Mouse (Mus musculus): ENCODE data around the gene Tas1r3.

Tas1r3 gene

DNA sequence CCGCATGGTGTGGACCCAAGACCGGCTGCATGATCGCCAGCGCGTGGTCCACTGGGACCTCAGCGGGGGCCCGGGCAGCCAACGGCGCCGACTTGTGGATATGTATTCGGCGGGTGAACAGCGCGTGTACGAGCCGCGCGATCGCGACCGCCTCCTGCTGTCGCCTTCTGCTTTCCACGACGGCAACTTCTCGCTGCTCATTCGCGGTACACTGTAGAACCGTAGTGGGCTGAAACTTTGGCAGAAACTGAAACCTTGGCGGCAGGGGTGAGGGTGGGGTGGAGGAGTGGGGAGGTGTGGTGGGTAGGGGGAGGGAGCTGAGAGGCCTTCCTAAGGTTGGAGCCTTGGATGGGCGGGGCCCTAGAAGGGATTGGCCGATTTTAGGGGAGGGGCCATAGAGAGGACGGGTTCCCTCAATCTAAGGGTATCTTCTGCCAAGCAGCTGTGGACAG, 22.1 kb downstream of the Tas1r3 start:
- peak; percentile 91 for DNase-seq (ENCODE audit: low read depth)

DNA sequence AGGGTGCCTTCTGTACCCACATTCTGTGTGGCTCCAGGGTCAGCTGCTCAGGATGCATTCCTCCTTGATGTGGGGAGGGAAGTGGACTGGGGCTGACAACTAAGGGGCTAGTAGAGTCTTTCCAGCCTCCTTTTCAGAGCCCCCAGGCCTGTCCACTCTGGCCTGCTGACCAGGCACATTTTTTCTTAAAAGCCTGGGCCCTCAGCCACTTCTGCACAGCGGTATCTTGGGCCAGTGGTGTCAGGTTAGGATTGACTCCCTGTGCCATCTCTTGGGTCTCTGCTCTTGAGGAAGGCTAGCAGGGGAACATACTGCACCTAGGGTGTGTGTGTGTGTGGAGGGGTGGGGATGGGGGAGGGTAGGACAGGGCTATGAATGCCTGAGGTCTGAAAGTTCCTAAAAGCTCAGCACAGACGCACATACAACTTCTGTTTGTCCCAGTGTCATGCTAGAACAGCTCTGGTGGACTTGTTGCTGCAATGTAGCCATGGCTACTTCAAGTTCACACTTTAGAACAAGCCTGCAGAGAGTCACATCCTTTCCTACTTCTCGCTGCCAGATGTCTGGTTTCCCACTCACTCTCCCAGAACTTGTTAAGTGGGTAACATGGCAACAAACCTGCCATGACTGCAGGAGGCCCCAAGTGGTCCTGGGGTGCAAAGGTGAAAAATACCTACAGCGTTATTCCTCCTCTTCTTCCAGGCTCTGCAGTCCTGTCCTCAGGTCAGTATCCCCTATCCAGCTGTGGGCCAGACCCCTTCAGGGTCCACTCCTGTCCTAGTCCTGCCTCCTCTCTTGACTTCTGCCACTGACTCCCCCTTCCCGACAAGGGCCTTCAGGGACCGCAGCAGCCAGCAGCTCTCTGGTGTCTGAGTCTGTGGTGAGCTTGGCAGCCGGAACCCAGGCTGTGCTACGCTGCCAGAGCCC, 22.8 kb downstream of the Tas1r3 start:
- peak; percentile 40 for DNase-seq (ENCODE audit: low read depth)

DNA sequence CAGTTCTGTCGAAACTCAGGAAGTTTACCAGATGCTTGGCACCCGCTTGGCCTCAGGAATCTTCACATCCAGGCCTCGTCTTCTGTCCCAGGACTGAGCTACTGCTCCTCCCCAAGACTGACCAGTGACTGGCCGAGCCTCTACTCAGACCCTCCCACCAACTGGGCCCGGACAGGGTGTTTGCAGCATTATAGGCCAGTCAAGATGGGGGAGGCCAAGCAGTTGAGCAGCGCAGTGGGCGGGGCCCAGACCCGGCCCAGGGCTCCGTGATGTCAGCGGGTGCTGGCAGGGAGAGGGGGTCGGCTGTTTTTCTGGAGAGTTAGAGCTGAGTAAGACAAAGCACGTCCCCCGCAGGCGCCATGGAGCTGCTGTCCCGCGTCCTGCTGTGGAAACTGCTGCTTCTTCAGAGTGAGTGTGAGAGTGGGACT, 23.7 kb downstream of the Tas1r3 start, which contains the start of gene Mxra8:
TSS of gene Mxra8 (plus strand) at position 198 of the 428 bp plus-strand sequence.
- no peak for DNase-seq (ENCODE audit: low read depth)

DNA sequence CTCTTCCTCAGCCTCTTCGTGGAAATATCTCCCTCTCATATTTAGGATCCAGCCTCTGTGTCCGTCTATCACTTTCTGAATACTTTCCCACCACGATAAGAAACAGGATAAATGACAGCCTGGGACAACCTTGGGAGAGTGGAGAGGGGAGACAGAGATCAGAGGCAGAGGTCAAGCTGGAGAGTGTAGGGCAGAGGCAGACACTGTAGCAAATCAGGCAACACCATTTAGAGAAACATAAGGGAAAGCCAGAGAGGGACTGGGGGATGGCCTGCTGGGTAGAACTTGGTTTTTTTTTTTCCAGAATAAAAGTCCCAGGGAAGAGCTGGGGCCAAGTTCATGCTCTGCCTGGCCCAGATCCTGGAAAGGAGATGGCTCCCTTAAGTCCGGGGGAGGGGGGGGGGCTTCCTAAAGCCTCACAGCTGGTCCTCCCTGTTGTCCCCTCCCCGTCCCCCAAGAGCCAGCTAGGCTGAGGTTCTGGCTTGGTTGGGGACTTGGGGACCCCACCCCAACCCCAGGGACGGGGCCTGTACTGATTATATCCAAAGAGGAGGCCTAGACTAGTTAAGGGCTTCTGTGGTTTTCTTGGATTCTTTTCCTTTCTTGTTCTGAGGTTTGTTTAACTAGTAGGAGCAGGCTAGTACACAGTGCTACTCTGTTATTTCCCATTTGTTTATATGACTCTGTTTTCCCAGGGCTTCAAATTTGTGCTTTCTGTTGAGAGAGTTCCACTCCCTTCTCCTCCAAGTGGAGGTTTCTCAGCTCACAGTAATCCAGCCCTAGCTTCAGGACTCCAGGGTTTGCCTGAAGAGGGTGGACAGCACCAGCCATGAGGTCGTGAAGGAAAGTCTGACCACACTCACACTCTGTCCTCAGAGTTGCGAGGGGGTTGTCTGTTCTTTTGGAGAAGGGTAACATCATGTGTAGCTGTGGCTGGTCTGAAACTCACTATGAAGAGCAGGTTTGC, 24.7 kb downstream of the Tas1r3 start:
- DNase-seq (ENCODE audit: low read depth): no peak

DNA sequence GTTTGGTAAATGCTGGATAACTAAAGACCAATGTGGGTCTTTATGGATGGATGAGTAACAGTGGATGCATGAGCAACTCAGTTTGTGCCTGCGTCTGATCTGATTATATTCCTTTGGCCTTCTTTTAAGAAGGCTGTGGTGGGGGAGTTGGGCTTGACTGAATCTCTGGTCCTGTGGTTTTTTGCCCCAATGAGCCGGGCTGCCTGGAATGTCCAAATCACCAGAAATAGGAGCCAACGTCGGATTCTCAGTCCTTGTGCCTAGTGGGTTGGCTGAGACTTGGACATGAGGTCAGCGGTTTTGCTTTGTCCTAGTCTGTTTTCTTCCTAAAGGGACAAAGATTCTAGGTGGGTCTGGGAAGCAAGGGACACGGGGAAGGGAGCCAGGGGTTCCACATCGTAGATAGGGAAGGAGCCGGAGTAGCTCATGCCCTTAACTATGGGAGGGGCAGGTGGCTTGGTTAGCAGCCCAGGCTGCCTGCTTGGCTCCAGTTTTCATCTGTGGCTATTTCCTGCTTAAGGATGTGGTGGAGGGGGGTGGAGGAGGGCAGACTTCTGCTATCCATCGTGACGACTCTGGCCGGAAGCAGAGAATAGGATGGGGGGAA, 25.7 kb downstream of the Tas1r3 start:
- no peak for DNase-seq (ENCODE audit: low read depth)

DNA sequence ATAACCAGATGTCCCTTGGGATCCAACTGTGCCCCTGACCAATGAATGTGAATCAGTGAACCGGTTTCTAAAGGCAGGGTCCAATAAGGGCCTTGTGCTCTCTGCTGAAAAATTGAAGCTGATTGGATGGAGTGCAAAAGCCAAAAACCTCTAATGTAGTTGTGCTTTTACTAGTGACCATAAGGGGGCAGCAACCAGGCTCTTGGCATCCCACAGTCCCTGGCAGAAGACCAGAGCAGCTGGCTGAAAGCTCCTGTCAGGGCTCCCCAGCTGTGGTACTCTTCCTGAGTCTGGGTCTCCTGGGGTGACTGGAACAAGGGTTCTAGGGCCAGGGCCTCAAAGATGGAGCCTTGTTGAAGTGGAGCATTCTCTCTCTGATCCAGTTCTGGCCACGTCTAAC, 29.3 kb downstream of the Tas1r3 start:
- peak; percentile 85 for DNase-seq (ENCODE audit: low read depth)

DNA sequence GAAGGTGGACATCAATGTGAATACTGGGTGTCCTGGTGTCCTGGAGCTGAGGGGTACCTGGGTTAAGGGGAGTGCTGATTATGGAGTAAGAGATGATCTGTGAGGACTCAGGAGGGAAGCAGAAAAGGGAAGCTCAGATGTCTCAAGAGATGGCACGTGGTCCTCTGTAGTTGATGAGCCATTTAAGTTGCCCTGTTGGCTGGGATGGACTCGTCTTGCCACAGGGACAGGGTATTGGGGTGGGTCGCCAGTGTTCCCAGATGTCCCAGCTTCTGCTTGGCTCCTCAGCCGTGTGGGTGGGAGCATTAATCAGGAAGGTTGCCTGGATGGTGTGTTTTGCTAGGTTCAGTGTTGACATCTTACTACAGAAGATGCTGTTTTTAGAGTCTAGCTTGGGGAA, 29.9 kb downstream of the Tas1r3 start:
- no peak for DNase-seq (ENCODE audit: low read depth)

DNA sequence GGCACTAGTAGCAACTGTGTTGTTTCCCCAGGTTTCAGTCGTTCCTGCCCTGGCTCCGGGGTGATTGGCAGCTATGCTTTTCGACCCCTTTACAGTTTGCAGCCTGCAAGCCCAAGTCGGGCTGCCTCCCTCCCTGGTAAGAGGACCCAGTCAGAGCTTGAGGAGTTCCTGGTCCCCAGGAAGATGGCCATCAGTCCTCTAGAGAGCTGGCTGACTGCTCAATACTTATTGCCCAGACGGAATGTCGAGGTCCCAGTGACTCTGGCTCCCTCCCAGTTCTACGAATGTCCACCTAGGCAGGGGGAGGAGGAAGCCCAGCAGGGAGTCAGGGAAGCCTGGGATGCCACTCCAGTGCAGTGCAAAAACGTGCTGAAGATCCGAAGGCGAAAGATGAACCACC, 30.8 kb downstream of the Tas1r3 start:
- DNase-seq (ENCODE audit: low read depth): no peak

DNA sequence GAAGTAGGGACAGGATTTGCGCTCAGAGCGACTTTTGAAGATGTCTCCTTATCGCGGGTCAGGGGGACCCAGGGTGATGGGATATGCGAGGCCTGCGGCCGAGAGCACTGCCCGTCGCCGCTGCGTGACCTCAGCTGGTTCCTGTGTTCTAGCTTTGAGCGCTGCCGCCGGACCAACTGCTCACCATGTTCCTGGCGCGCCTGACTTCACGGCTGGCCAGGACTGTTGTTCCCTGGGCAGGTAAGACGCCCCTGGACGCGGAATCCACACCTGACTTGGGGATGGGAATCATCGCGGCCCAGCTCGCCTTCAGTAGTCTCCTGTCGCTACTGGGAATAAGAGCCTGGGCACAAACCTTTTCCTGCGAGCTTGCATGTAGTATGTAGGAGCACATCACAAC, 31.3 kb downstream of the Tas1r3 start:
- DNase-seq (ENCODE audit: low read depth): no peak

DNA sequence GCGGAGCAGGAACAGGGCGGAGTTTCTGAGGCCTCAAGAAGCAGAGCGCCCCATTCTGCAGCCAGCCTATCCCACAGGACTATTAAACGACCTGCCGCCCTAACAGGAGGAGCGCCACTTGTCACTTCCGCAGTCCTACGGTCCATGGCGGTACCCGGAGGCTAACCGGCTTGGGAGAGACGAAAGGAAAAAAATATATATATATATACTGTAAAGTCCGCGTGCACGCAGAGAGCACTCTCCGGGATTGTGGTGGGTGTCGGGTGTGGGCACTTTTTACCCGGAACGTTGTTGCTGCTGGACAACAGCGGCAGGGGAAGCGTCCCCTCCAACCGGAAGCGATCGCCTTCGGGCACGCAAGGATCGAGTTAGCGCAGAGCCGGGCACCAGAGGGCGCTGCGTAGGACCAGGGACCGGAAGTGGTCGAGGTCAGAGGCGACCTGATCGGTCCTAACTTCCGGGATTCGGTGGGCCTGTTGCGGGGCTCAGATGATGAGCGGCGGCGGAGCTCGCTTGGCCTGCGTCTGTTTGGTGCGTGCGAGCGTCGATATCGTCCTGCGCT, 31.9 kb downstream of the Tas1r3 start, which contains the start of gene Aurkaip1:
TSS of gene Aurkaip1 (plus strand) at position 68 of the 562 bp plus-strand sequence.
- peak; percentile 96 for DNase-seq (ENCODE audit: low read depth)

DNA sequence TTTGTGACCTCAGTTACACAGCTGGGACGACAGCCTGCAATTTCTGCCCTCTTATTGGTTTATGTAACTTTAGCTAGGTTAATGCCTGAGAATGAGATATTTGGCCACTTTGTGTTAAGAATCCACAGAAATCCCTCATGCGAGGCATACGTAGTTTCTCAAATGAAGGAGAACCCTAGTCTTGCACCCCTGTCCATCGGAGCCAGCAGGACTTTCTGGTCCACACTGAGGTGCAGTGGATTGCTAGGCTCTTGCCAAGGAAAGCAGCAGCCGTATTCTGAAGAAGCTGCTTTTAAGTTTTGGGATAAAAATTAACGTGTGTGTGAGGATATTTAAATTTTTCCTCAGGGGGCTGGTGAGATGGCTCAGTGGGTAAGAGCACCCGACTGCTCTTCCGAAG, 32.6 kb downstream of the Tas1r3 start:
- peak; percentile 40 for DNase-seq (ENCODE audit: low read depth)

DNA sequence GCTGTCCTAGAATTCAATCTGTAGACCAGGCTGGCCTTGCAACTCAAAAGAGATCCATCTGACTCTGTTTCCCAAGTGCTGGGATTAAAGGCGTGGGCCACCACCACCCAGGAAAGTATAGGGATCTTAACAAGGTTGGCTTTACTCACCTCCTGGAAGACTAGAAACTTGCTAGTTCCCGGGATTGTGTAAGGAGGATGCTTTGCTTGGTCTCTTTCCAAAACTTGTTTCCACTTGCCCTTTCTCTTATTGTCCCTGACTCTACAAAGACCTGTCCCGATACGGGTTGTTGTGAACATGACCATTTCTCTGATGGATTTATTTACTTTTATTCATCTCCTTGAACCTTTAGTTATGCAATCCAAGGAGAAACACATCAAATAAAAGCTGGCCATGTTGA, 33.3 kb downstream of the Tas1r3 start:
- DNase-seq (ENCODE audit: low read depth): no peak

DNA sequence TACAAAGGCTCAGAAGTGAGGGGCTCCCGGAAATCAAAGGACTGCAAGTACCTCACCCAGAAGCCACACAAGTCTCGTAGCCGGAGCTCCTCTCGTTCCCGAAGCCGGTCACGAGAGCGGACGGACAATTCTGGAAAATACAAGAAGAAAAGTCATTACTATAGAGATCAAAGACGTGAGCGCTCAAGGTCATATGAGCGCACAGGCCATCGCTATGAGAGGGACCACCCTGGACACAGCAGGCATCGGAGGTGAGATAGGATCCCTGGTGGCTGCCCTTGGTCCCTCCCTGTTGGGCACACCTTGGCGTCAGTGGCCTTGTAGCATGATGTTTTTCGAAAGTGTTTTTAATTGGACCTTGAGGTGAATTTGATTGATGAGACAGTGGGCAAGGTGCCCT, 39.7 kb downstream of the Tas1r3 start:
- no peak for DNase-seq (ENCODE audit: low read depth)

DNA sequence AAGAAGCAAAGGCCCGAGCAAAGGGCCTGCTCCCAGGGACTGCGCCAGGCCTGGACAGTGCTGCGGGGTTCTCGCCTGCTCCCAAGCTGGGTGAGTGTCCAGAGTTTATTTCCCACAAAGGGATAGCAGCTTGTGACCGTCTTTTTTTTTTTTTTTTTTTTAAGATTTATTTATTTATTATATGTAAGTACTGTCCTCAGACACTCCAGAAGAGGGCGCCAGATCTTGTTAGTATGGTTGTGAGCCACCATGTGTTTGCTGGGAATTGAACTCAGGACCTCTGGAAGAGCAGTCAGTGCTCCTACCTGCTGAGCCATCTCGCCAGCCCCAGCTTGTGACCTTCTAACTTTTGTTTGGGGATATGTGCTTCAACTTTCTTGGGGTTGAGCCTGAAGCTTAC, 42.1 kb downstream of the Tas1r3 start:
- DNase-seq (ENCODE audit: low read depth): peak; percentile 67

DNA sequence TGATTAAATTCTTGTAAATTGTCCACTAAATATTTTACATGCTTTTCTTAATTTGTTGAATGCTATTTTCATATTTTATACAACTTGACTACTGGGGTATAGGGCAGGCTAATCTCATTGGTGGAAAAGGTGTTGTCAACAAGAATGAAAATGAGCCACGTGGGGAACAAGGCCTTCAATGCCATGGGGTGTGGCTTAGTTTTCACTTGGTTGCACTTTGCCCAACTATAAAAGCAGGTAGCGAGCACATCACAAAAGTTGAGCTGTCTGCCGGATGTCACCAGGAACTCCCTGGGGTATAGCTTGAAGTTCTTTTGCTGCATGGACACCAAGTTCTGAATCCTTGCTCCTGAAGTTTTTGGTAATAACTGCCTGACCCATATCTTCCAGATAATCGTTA, 45.6 kb downstream of the Tas1r3 start:
- DNase-seq (ENCODE audit: low read depth): no peak

DNA sequence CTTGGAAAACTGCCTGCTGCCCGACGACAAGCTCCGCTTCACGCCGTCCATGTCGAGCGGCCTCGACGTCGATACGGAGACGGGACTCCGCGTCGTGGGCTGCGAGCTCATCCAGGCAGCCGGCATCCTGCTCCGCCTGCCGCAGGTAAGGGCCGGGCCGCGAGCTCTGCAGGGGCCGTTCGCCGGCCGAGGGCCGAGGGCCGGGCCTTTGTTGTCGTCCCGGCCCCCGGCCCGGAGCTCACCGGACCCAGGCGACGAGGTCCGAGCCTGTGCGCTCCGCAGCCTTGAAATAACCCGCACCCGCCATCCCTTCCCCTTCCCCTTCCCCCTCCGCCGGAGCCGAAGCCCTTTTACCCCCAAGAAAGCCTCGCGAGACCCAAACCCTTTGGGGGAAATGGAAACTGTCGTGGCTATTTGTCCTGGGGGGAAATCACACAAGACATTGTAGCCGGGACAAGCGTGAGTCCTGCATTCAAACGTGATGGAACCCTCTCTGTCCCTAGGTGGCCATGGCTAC, 50.4 kb downstream of the Tas1r3 start:
- DNase-seq (ENCODE audit: low read depth): peak; percentile 70

DNA sequence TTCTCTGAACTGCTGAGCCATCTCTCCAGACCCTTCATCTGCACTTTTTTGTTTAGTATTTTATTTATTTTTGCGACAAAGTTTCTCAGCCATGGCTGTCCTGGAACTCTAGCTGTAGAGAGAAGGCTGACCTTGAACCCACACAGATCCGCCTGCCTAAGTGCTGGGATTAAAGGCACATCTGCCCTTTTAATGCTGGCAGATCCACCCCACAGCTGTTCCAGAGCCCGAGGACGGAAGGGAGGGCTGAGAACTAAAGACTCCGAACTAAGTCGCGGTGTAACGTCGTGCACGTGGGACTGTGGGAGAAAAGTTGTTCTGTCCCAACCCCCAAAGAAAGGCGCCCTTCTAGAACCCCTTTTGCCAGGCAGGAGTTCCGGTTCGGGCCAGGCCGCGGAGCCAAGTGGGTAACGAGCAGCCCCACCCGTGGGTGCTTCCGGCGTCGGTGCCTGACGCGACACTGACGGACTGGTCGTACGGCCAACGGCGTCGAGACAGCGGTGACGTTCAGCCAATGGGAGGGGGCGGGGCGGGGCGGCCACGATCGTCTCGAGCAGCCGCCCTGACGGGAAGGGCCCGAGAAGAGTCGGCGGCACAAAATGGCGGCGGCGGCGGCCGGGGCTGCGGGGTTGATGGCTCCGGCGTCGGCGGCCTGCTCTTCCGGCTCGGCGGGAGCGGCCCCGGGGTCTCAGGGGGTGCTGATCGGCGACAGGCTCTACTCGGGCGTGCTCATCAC, 51.1 kb downstream of the Tas1r3 start, which contains the start of gene Ccnl2:
TSS of gene Ccnl2 (plus strand) at position 561 of the 736 bp plus-strand sequence.
- peak; percentile 98 for DNase-seq (ENCODE audit: low read depth)
